Mouse (Mus musculus) kidney, postnatal 0 days (tissue): Measurements from ENCODE around the gene Pithd1. TPM values are rescaled to one million over a fixed set of nuclear protein-coding genes. Genes with fewer than 3 reads are reported as not detected.
A peak's percentile ranks its signal among the peaks of the same experiment; 100 is the strongest.

Experiments
- ATAC-seq: fragments of 200-750 bp; cut with Nextera tagmentation; replicated peaks from 2 replicates; pipeline ENCODE4 v1.8.0; 2017; ENCODE audit warnings: low read depth, moderate number of reproducible peaks, moderate TSS enrichment, moderate library complexity; ENCODE audit not compliant: low FRiP score
- DNase-seq: peaks from one replicate; pipeline ENCODE4 v3.0.0-alpha.2; 2016; ENCODE audit warnings: low spot score
- H3K27ac ChIP-seq: fragments of 300-500 bp; sonication (generic); 2 replicates; pipeline ENCODE4 v1.5.1; 2014; ENCODE audit warnings: mild to moderate bottlenecking
- H3K27me3 ChIP-seq: fragments of 300-500 bp; sonication (generic); 2 replicates; pipeline ENCODE4 v1.6.1; 2014; ENCODE audit warnings: low read length, mixed read lengths; ENCODE audit not compliant: insufficient read depth
- H3K36me3 ChIP-seq: fragments of 300-500 bp; sonication (generic); 2 replicates; pipeline ENCODE4 v1.6.1; 2014; ENCODE audit warnings: low read length, mixed read lengths; ENCODE audit not compliant: insufficient read depth
- H3K4me1 ChIP-seq: fragments of 300-500 bp; sonication (generic); replicated peaks from 2 replicates; pipeline ENCODE4 v1.6.1; 2014; ENCODE audit warnings: antibody characterized with exemption, low read length, mixed read lengths; ENCODE audit not compliant: insufficient read depth
- H3K4me2 ChIP-seq: fragments of 300-500 bp; sonication (generic); 2 replicates; pipeline ENCODE4 v1.6.1; 2014; ENCODE audit warnings: mild to moderate bottlenecking, low read length, moderate library complexity, mixed read lengths
- H3K4me3 ChIP-seq: fragments of 300-500 bp; sonication (generic); replicated peaks from 2 replicates; pipeline ENCODE4 v1.5.1; 2014; ENCODE audit warnings: low read depth, low read length
- H3K9ac ChIP-seq: fragments of 300-500 bp; sonication (generic); 2 replicates; pipeline ENCODE4 v1.6.1; 2014; ENCODE audit warnings: low read depth, low read length
- H3K9me3 ChIP-seq: fragments of 300-500 bp; sonication (generic); replicated peaks from 2 replicates; pipeline ENCODE4 v1.6.1; 2016; ENCODE audit warnings: low read length, inconsistent platforms, mixed read lengths
- CTCF ChIP-seq: IDR thresholded peaks from 2 replicates; pipeline ENCODE4 v1.5.1; 2016; ENCODE audit warnings: antibody characterized with exemption, low read depth, mild to moderate bottlenecking, moderate library complexity
- WGBS: fragments of 180-500 bp; shearing (Covaris S2); extraction: QIAGEN DNeasy Blood & Tissue Kit; methylation state at CpG from one replicate; pipeline ENCODE4 v1.1.7; 2014; 5-methylcytosine and 5-hydroxymethylcytosine counted together
- polyA plus RNA-seq: library from polyadenylated mRNA; unstranded; fragments of >200 nt; fragmentation: Nextera tagmentation; extraction: Ambion mirVana; gene quantifications from 2 replicates; pipeline ENCODE4 v1.2.1, GENCODE M21; 2015

Gene Pithd1
- 49.0 and 49.8 TPM in 2 replicates for polyA plus RNA-seq

- H3K4me2 ChIP-seq, result peak within 1 kb of the TSS; percentile 94
- H3K36me3 ChIP-seq, result 0 out of 2 replicates have a peak, but pooled peaks cover 10% of the 10 kb centered on the region
- peak; percentile 93 for DNase-seq
- peak within 1 kb of the TSS; percentile 90 for H3K9ac ChIP-seq
- peak within 1 kb of the TSS; percentile 78 for H3K27ac ChIP-seq
- H3K9me3 ChIP-seq, result no peaks in the 10 kb centered on the region
- peak; percentile 90 for ATAC-seq
- peak within 1 kb of the TSS; percentile 89 for H3K4me3 ChIP-seq
- TF ChIP-seq CTCF, result peak; percentile 52
- H3K4me1 ChIP-seq, result peaks cover 11% of the 10 kb centered on the region; the same call in 1 of the 2 replicates
- WGBS, result under 1% methylated on average over 78 of the region's 81 CpGs
- no peaks in the 10 kb centered on the region for H3K27me3 ChIP-seq
These were observed at the start of gene Pithd1 for GRCm38 (mm10) chr4:135986943-135987710. Gene Pithd1 (minus strand): TSS chr4:135987264.

- DNase-seq, result no peak
- Histone ChIP-seq H3K27me3 (no peaks in the 10 kb centered on the region), H3K9ac (no peak overlapping the region), H3K4me1 (no peaks in the 10 kb centered on the region), H3K9me3 (no peaks in the 10 kb centered on the region), H3K4me3 (no peak overlapping the region), H3K36me3 (no peaks in the 10 kb centered on the region), H3K4me2 (no peak overlapping the region), H3K27ac (no peak overlapping the region)
- no peak for ATAC-seq
- WGBS, result 65% methylated on average over 4 of the region's 4 CpGs
- no peak for TF ChIP-seq CTCF
These were observed 48.0 kb upstream of the Pithd1 start for GRCm38 (mm10) chr4:136035078-136035477.

- Histone ChIP-seq H3K4me1 (no peaks in the 10 kb centered on the region), H3K27ac (no peak overlapping the region), H3K36me3 (no peaks in the 10 kb centered on the region), H3K9ac (no peak overlapping the region), H3K4me3 (no peak overlapping the region), H3K27me3 (no peaks in the 10 kb centered on the region), H3K4me2 (no peak overlapping the region), H3K9me3 (no peaks in the 10 kb centered on the region)
- 73% methylated on average over 1 of the region's 1 CpGs for WGBS
- ATAC-seq (no peak), DNase-seq (no peak)
- TF ChIP-seq CTCF, result no peak
These were observed 46.2 kb upstream of the Pithd1 start for GRCm38 (mm10) chr4:136033231-136033630.

GRCm38 (mm10) chr4:136030968-136031909, 44.2 kb upstream of the Pithd1 start:
- ATAC-seq (peak; percentile 49; the same call in 1 of the 2 replicates), DNase-seq (peak; percentile 35)
- TF ChIP-seq CTCF, result no peak
- Histone ChIP-seq H3K4me2 (no peak overlapping the region), H3K4me3 (no peak overlapping the region), H3K27me3 (no peaks in the 10 kb centered on the region), H3K36me3 (no peaks in the 10 kb centered on the region), H3K9me3 (no peaks in the 10 kb centered on the region), H3K27ac (peak overlapping the region; percentile 60), H3K4me1 (peaks cover 6% of the 10 kb centered on the region; the same call in 1 of the 2 replicates), H3K9ac (no peak overlapping the region; the same call in 1 of the 2 replicates)
- WGBS, result 10% methylated on average over 8 of the region's 8 CpGs

- Histone ChIP-seq H3K27me3 (no peaks in the 10 kb centered on the region), H3K27ac (no peak overlapping the region), H3K4me1 (peaks cover 6% of the 10 kb centered on the region; the same call in 1 of the 2 replicates), H3K9me3 (no peaks in the 10 kb centered on the region), H3K4me3 (no peak overlapping the region), H3K9ac (no peak overlapping the region), H3K36me3 (no peaks in the 10 kb centered on the region), H3K4me2 (no peak overlapping the region)
- no peak for DNase-seq
- no peak for TF ChIP-seq CTCF
- 60% methylated on average over 5 of the region's 5 CpGs for WGBS
- no peak for ATAC-seq
These were observed 41.6 kb upstream of the Pithd1 start for GRCm38 (mm10) chr4:136028689-136029088.

- Histone ChIP-seq H3K4me1 (peaks cover 6% of the 10 kb centered on the region; the same call in 1 of the 2 replicates), H3K4me2 (no peak overlapping the region), H3K9ac (no peak overlapping the region), H3K4me3 (no peak overlapping the region), H3K27ac (peak overlapping the region; percentile 51; the same call in 1 of the 2 replicates), H3K36me3 (no peaks in the 10 kb centered on the region), H3K9me3 (no peaks in the 10 kb centered on the region), H3K27me3 (no peaks in the 10 kb centered on the region)
- 82% methylated on average over 19 of the region's 19 CpGs for WGBS
- TF ChIP-seq CTCF, result no peak
- no peak for DNase-seq
- ATAC-seq, result no peak
These were observed 41.1 kb upstream of the Pithd1 start for GRCm38 (mm10) chr4:136028132-136028564.
